Mouse (Mus musculus) heart, embryonic 12.5 days (tissue): ENCODE measurements around the gene Camk2g. TPM values are rescaled to one million over a fixed set of nuclear protein-coding genes. Genes with fewer than 3 reads are reported as not detected.

Experiments
- ATAC-seq: fragments of 200-750 bp; cut with Nextera tagmentation; 2 replicates; pipeline ENCODE4 v1.8.0; 2017; ENCODE audit warnings: moderate TSS enrichment, moderate library complexity; ENCODE audit not compliant: insufficient number of reproducible peaks, low FRiP score
- H3K27ac ChIP-seq: fragments of 300-500 bp; sonication (generic); 2 replicates; pipeline ENCODE4 v1.5.1; 2016; ENCODE audit warnings: mild to moderate bottlenecking, moderate library complexity; ENCODE audit not compliant: poor library complexity, severe bottlenecking
- H3K27me3 ChIP-seq: fragments of 300-500 bp; sonication (generic); replicated peaks from 2 replicates; pipeline ENCODE4 v1.6.1; 2016; ENCODE audit warnings: mild to moderate bottlenecking, moderate library complexity
- H3K36me3 ChIP-seq: fragments of 300-500 bp; sonication (generic); 2 replicates; pipeline ENCODE4 v1.6.1; 2016; ENCODE audit warnings: mild to moderate bottlenecking, moderate library complexity
- H3K4me1 ChIP-seq: fragments of 300-500 bp; sonication (generic); replicated peaks from 2 replicates; pipeline ENCODE4 v1.6.1; 2016; ENCODE audit warnings: mild to moderate bottlenecking
- H3K4me2 ChIP-seq: fragments of 300-500 bp; sonication (generic); 2 replicates; pipeline ENCODE4 v1.6.1; 2016; ENCODE audit warnings: mild to moderate bottlenecking, moderate library complexity
- H3K4me3 ChIP-seq: fragments of 300-500 bp; sonication (generic); 2 replicates; pipeline ENCODE4 v1.5.1; 2016; ENCODE audit warnings: mild to moderate bottlenecking
- H3K9ac ChIP-seq: fragments of 300-500 bp; sonication (generic); 2 replicates; pipeline ENCODE4 v1.6.1; 2016; ENCODE audit warnings: mild to moderate bottlenecking, moderate library complexity
- H3K9me3 ChIP-seq: fragments of 300-500 bp; sonication (generic); replicated peaks from 2 replicates; pipeline ENCODE4 v1.6.1; 2016; ENCODE audit warnings: mild to moderate bottlenecking, moderate library complexity
- WGBS: fragments of 180-500 bp; shearing (Covaris S2); methylation state at CpG from one replicate; pipeline ENCODE4 v1.1.7; 2016; 5-methylcytosine and 5-hydroxymethylcytosine counted together
- polyA plus RNA-seq: library from polyadenylated mRNA; unstranded; fragments of >200 nt; fragmentation: Nextera tagmentation; extraction: Ambion mirVana; gene quantifications from 2 replicates; pipeline ENCODE4 v1.2.1, GENCODE M21; 2016

Gene Camk2g
- polyA plus RNA-seq, 1 experiment from 2014 or later = 65.4 TPM

DNA sequence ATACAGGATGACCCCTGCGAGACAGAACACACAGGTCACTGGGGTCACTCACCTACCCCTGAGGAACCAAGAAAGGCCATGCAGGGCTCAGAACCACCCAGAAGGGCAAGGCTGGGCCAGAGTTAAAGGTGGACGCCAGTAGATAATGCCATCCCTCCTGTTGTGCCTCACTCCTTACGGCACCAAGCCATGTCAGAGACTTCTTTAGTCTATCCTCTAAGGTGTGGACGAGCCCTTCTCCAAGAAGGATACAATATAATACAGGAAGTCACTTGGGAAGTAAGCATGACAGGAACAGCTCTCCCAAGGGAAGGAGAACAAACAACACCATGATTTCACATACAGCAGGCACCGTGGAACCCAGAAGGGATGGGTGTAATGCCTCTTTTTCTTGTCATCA is 28.9 kb downstream of the Camk2g start:
- Histone ChIP-seq H3K4me1 (peaks cover 39% of the 10 kb centered on the region), H3K4me2 (no peak overlapping the region), H3K27ac (peak overlapping the region; percentile 92), H3K36me3 (peaks cover 75% of the 10 kb centered on the region), H3K4me3 (no peak overlapping the region), H3K9me3 (no peaks in the 10 kb centered on the region), H3K9ac (peak overlapping the region; percentile 45), H3K27me3 (no peaks in the 10 kb centered on the region)
- 70% methylated on average over 5 of the region's 5 CpGs for WGBS
- no peak for ATAC-seq

DNA sequence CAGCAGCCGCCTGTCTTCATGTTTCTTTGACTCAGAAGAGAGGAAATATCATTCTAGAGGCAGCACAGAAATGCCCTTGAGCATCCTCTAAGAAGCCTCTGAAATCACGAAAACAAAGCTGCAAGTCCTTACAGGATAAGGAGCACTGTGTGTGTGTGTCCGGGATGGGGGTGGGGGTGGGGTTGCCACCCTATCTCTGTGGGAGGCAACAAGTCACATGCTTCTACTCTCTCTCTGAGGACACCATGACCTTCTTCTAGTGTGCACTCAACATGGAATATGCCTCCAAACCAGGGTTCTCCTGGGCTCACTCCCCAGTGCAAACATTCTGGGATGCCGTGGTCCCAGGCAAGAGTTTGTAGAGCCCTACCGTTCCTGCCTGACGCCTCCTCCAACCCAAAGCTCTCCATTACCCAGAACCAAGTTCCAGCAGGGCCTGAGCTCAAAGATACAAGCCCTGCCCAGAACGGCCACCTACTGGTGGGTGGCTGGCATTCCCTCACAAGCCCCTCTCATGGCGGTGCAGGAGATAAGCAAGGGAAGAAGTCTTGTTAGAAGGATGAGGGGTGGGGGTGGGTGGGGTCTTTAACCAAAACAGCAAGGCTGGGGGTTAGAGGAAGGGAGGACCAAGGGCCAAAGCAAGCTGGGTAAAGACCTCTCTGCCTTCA is 35.0 kb downstream of the Camk2g start:
- no peak overlapping the region for H3K4me2 ChIP-seq
- peaks cover 13% of the 10 kb centered on the region for H3K4me1 ChIP-seq
- no peak overlapping the region for H3K27ac ChIP-seq
- H3K4me3 ChIP-seq = no peak overlapping the region
- no peaks in the 10 kb centered on the region for H3K27me3 ChIP-seq
- H3K9ac ChIP-seq = no peak overlapping the region
- H3K9me3 ChIP-seq = no peaks in the 10 kb centered on the region
- no peak for ATAC-seq
- H3K36me3 ChIP-seq = peaks cover 99% of the 10 kb centered on the region
- WGBS = 49% methylated on average over 8 of the region's 8 CpGs

DNA sequence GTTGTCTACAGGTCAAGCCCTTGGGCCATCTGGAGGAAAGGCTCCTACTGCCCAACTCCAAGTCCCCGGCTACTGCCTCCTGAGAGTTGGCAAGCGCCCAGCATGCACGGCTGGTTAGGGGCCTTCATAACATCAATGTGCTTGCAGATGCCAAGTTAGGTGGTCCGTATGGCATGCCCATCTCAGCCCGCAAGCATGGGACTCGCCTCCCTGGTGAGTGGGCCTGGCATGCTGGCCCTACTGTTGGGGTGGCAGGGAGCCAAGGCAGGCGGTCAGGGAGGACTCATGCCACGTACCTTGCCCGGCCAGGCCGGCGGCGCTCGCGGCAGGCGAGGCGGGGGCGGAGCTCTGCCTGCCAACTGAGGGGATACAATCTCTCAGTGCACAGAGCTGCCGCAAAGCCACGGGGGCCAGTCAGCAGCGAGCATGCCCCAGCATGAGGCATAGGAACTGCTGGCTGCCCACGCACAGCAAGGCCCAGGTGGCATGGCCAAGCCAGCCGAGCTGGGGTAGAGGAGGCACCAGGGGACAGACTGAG is 36.4 kb downstream of the Camk2g start:
- 93% methylated on average over 22 of the region's 22 CpGs for WGBS
- no peak overlapping the region for H3K4me2 ChIP-seq
- H3K27ac ChIP-seq = no peak overlapping the region
- H3K36me3 ChIP-seq = peaks cover 98% of the 10 kb centered on the region
- no peaks in the 10 kb centered on the region for H3K27me3 ChIP-seq
- no peak overlapping the region for H3K9ac ChIP-seq
- no peaks in the 10 kb centered on the region for H3K9me3 ChIP-seq
- peaks cover 10% of the 10 kb centered on the region for H3K4me1 ChIP-seq
- no peak for ATAC-seq
- H3K4me3 ChIP-seq = no peak overlapping the region

DNA sequence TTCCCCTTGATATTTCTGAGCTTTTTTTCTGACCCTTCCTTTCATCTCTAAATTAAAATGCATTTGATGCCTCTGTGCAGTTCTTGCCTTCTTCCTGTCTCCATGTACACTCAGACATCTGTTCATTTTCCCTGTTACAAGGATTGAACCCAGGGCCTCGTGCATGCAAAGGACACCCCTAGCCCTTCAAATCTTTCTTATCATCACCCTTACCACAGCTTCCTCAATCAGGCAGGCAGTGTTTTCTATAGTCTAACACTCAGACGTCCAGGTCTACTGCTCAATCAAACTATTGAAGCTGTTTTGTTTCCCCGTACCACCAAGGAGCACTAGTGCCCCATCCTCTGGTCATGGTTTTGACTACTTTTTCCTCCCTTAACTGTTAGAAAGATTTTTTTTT is 40.1 kb downstream of the Camk2g start:
- ATAC-seq = no peak
- Histone ChIP-seq H3K9me3 (no peaks in the 10 kb centered on the region), H3K27me3 (no peaks in the 10 kb centered on the region), H3K36me3 (peaks cover 61% of the 10 kb centered on the region), H3K4me3 (no peak overlapping the region), H3K4me2 (no peak overlapping the region), H3K27ac (no peak overlapping the region), H3K9ac (no peak overlapping the region), H3K4me1 (peaks cover 22% of the 10 kb centered on the region)
- 75% methylated on average over 3 of the region's 3 CpGs for WGBS

DNA sequence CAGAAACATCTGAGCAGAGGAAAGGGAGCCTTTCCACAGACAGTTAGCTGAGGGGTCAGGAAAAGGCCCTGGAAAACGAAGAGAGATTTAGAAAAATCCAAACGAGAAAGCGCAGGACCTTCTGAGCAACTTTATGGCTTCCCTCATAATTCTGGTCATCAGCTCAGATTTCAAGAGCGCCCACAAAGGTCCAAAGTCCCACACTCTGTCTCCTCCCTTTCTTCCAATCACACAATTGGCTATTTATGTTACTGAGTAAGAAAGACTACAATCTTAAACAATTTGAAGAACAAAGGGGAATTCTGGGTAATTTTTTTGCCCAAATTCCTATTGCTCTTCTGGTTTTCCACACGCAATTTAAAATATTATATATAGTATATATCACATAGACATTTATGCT is 43.4 kb downstream of the Camk2g start:
- Histone ChIP-seq H3K27ac (peak overlapping the region; percentile 79), H3K27me3 (no peaks in the 10 kb centered on the region), H3K4me1 (peaks cover 36% of the 10 kb centered on the region), H3K9ac (peak overlapping the region; percentile 44; the same call in 1 of the 2 replicates), H3K4me3 (no peak overlapping the region), H3K36me3 (peaks cover 49% of the 10 kb centered on the region), H3K9me3 (no peaks in the 10 kb centered on the region), H3K4me2 (no peak overlapping the region)
- 87% methylated on average over 5 of the region's 5 CpGs for WGBS
- no peak for ATAC-seq

DNA sequence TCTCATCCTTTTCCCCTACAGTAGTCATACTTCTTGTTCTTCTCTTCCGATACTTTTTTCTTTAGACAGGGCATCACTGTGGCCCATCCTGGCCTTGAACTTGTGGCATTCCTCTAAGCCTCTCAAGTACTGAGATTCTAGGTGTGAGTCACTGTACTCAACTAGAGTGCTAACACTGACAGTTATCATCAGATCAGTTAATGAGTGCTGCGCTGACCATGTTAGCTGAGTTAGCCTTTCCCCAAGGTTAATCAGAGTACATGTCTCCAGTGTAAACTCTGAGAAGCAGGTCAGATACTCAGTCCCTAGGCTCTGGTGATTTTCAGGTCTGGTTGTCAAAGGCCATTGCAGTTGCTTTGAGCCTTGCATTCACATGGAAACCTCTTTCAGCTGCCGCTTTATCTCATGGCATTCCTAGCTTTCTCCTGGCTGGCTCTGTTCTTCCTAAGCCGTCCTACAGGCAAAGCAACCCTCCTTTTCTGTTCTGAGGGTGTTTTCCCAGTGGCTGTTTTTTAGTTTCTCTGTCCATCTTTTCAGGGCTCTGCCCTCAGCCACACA is 44.3 kb downstream of the Camk2g start:
- Histone ChIP-seq H3K27ac (peak overlapping the region; percentile 79), H3K4me3 (no peak overlapping the region), H3K4me2 (no peak overlapping the region), H3K27me3 (no peaks in the 10 kb centered on the region), H3K36me3 (peaks cover 49% of the 10 kb centered on the region), H3K9ac (no peak overlapping the region), H3K9me3 (no peaks in the 10 kb centered on the region), H3K4me1 (peaks cover 36% of the 10 kb centered on the region)
- ATAC-seq = 0 out of 2 replicates have a peak, but pooled peaks have one; percentile 12
- WGBS = 41% methylated on average over 4 of the region's 4 CpGs

DNA sequence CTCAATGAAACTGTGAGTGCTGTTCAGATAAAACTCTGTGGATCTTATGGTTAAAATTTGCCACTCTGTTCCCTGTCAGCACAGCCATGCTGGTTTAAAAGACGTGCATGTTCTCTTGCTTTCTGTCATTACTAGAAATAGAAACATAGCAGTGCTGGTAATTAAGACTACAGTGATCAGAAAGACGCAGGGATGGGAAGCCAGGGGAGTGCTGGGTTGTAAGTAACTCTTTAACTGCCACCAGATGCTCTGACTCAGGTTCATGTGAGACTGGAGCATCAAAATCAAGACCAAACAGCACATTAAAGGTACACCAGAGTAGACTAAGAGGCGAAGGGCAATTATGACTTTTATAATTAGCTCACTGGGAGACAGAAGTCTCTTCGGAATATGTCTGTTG is 45.5 kb downstream of the Camk2g start:
- no peak overlapping the region for H3K4me2 ChIP-seq
- peak overlapping the region; percentile 79 for H3K27ac ChIP-seq
- ATAC-seq = no peak
- no peak overlapping the region for H3K9ac ChIP-seq
- peaks cover 48% of the 10 kb centered on the region for H3K36me3 ChIP-seq
- H3K4me1 ChIP-seq = peaks cover 36% of the 10 kb centered on the region
- no peaks in the 10 kb centered on the region for H3K27me3 ChIP-seq
- WGBS = 55% methylated on average over 4 of the region's 4 CpGs
- H3K9me3 ChIP-seq = no peaks in the 10 kb centered on the region
- no peak overlapping the region for H3K4me3 ChIP-seq

DNA sequence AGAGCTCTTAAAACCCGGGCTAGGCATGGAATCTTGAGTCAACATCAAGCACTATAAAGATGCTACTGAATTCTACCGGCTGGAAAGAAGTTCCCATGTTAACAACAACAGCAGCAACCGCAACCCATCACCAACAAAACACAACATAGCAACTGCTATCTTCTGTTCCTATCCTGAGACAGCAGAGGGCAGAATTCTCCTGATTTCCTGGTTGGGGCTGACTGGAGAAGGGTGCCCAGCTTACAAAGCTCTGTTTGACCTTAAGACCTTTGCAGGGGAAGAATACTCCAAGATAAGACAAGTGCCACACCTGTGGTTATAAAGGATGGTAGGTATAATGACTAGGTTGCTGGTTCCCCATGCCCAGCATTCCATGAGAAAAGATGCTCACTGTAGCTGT is 47.0 kb downstream of the Camk2g start:
- Histone ChIP-seq H3K9me3 (no peaks in the 10 kb centered on the region), H3K36me3 (peaks cover 52% of the 10 kb centered on the region)
- WGBS = 80% methylated on average over 3 of the region's 3 CpGs

DNA sequence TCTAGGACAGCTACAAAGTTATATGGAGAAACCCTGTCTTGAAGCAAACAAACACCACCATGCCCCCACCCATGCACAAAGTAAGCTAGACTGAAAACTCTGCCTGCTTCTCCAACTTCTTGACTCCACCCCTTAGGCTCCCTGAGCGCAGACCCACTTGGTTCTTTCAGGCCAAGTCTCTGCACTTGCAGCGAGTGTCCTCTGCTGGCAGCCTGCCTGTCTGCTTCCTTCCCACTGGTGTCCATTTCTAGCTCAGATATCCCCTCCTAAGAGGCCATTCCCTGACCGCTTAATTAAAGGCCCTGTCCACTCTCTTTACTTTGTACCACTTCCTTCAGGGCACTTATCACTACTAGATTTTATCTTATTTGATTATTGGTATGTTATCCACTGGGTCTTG is 50.3 kb downstream of the Camk2g start:
- H3K36me3 ChIP-seq = peaks cover 84% of the 10 kb centered on the region
- WGBS = 69% methylated on average over 3 of the region's 3 CpGs
- no peak overlapping the region for H3K4me2 ChIP-seq
- no peaks in the 10 kb centered on the region for H3K9me3 ChIP-seq
- H3K27me3 ChIP-seq = no peaks in the 10 kb centered on the region
- no peak overlapping the region for H3K27ac ChIP-seq
- peaks cover 18% of the 10 kb centered on the region for H3K4me1 ChIP-seq
- no peak for ATAC-seq
- H3K4me3 ChIP-seq = no peak overlapping the region
- no peak overlapping the region for H3K9ac ChIP-seq

More for the DNA sequence above, 47.0 kb downstream of the Camk2g start:
- peaks cover 36% of the 10 kb centered on the region for H3K4me1 ChIP-seq
- no peak overlapping the region for H3K4me3 ChIP-seq
- H3K9ac ChIP-seq = no peak overlapping the region
- no peak overlapping the region for H3K4me2 ChIP-seq
- H3K27me3 ChIP-seq = no peaks in the 10 kb centered on the region
- H3K27ac ChIP-seq = no peak overlapping the region
- ATAC-seq = no peak

DNA sequence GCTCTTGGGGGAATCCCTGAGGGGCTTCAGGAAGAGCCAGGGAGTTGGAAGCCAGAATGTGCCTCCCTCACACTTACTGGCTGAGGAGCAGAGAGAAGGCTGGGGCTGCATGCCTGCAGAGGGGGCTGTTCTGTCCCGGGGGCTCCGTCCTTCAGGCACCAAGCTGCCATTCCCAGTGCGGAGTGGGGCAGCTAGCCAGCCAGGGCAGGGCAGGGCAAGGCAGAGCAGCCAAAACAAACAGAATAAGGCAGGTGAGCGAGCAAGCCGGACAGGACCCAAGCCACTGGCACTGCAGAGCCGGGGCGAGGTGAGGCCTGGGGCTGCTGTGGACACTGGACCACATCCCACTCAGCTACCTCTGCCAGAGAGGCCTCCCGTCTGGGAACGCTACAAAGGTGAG is 52.6 kb downstream of the Camk2g start:
- H3K4me1 ChIP-seq = peaks cover 20% of the 10 kb centered on the region
- ATAC-seq = no peak
- no peak overlapping the region for H3K27ac ChIP-seq
- no peak overlapping the region for H3K4me3 ChIP-seq
- no peak overlapping the region for H3K9ac ChIP-seq
- peaks cover 92% of the 10 kb centered on the region for H3K36me3 ChIP-seq
- H3K27me3 ChIP-seq = no peaks in the 10 kb centered on the region
- no peaks in the 10 kb centered on the region for H3K9me3 ChIP-seq
- WGBS = 84% methylated on average over 9 of the region's 9 CpGs
- H3K4me2 ChIP-seq = no peak overlapping the region

DNA sequence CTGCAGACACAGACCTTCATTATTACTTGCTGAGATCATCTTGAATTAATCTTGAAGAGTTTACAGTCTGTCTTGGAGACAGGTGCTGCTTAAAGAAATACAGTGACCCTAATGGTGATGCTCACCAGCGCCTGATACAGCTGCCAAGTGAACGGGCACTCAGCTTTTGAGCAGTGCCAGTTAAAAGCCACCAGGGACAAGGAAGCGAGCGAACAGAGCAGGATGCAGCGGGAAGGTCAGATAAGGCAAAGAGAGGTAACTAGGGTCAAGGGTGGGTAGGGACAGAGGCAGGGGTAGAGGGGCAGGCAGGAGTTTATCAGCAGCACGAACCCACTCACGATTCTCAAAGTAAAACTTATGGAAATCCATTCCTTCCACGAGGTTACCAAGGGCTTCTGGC is 55.4 kb downstream of the Camk2g start:
- 0 out of 2 replicates have a peak overlapping the region, but pooled peaks have one; percentile 28 for H3K9ac ChIP-seq
- 59% methylated on average over 8 of the region's 8 CpGs for WGBS
- H3K27me3 ChIP-seq = no peaks in the 10 kb centered on the region
- peaks cover 40% of the 10 kb centered on the region for H3K4me1 ChIP-seq
- ATAC-seq = no peak
- no peak overlapping the region for H3K4me2 ChIP-seq
- H3K27ac ChIP-seq = no peak overlapping the region
- H3K4me3 ChIP-seq = no peak overlapping the region
- H3K9me3 ChIP-seq = no peaks in the 10 kb centered on the region
- peaks cover 74% of the 10 kb centered on the region for H3K36me3 ChIP-seq
